Mouse (Mus musculus) right cerebral cortex, postnatal 4 days (tissue): Measurements from ENCODE around the gene Lbhd1.
A peak's percentile ranks its signal among the peaks of the same experiment; 100 is the strongest.
"Not testable (repeated sequence)": the region's sequence is repeated elsewhere in the genome, so short reads cannot be mapped to it uniquely, and the experiment has no call there.

ENCODE experiments used
- DNase-seq: peaks from one replicate; pipeline ENCODE4 v3.0.0-alpha.2; 2022

Gene Lbhd1

GRCm38 (mm10) chr19:8883616-8884015, at the start of gene Lbhd1, which contains the start of gene Gm49403:
TSS of gene Lbhd1 (plus strand) at chr19:8883732.
TSS of gene Gm49403 (plus strand) at chr19:8883930.
- no peak for DNase-seq

GRCm38 (mm10) chr19:8836327-8836726, 47.2 kb upstream of the Lbhd1 start:
- DNase-seq: not testable (repeated sequence)

GRCm38 (mm10) chr19:8837251-8837791, 46.2 kb upstream of the Lbhd1 start, which contains the start of gene Bscl2:
TSS of gene Bscl2 (plus strand) at chr19:8837467.
- DNase-seq: peak; percentile 91

- DNase-seq: peak; percentile 58
Measured at GRCm38 (mm10) chr19:8838041-8838730, 45.3 kb upstream of the Lbhd1 start.

GRCm38 (mm10) chr19:8839103-8839907, 44.2 kb upstream of the Lbhd1 start, which contains the start of gene Gng3:
TSS of gene Gng3 (minus strand) at chr19:8839194.
- DNase-seq: peak; percentile 74

GRCm38 (mm10) chr19:8839908-8840791, 43.4 kb upstream of the Lbhd1 start:
- peak; percentile 59 for DNase-seq

- no peak for DNase-seq
Measured at GRCm38 (mm10) chr19:8841012-8841411, 42.5 kb upstream of the Lbhd1 start.

GRCm38 (mm10) chr19:8842961-8843360, 40.6 kb upstream of the Lbhd1 start:
- no peak for DNase-seq

GRCm38 (mm10) chr19:8844371-8845129, 39.0 kb upstream of the Lbhd1 start:
- peak; percentile 94 for DNase-seq

- DNase-seq: no peak
Measured at GRCm38 (mm10) chr19:8848356-8848755, 35.2 kb upstream of the Lbhd1 start.

- no peak for DNase-seq
Measured at GRCm38 (mm10) chr19:8850402-8850901, 33.1 kb upstream of the Lbhd1 start, which contains the start of gene Lrrn4cl. TSS of gene Lrrn4cl (plus strand) at chr19:8850768.

- no peak for DNase-seq
Measured at GRCm38 (mm10) chr19:8851639-8852038, 31.9 kb upstream of the Lbhd1 start.

GRCm38 (mm10) chr19:8852236-8852928, 31.1 kb upstream of the Lbhd1 start:
- DNase-seq: no peak

GRCm38 (mm10) chr19:8853117-8853516, 30.4 kb upstream of the Lbhd1 start:
- no peak for DNase-seq

- peak; percentile 55 for DNase-seq
Measured at GRCm38 (mm10) chr19:8857689-8858088, 25.8 kb upstream of the Lbhd1 start.

- DNase-seq: no peak
Measured at GRCm38 (mm10) chr19:8859018-8859417, 24.5 kb upstream of the Lbhd1 start.

GRCm38 (mm10) chr19:8864265-8864664, 19.3 kb upstream of the Lbhd1 start:
- no peak for DNase-seq

- DNase-seq: not testable (repeated sequence)
Measured at GRCm38 (mm10) chr19:8870381-8870780, 13.2 kb upstream of the Lbhd1 start.

- no peak for DNase-seq
Measured at GRCm38 (mm10) chr19:8870838-8871237, 12.7 kb upstream of the Lbhd1 start.

GRCm38 (mm10) chr19:8871267-8872186, 12.0 kb upstream of the Lbhd1 start, which contains the start of gene Ubxn1:
TSS of gene Ubxn1 (plus strand) at chr19:8871496.
- peak; percentile 92 for DNase-seq
